Mouse (Mus musculus): ENCODE data around the gene Olfr796.

The Olfr796 gene

DNA sequence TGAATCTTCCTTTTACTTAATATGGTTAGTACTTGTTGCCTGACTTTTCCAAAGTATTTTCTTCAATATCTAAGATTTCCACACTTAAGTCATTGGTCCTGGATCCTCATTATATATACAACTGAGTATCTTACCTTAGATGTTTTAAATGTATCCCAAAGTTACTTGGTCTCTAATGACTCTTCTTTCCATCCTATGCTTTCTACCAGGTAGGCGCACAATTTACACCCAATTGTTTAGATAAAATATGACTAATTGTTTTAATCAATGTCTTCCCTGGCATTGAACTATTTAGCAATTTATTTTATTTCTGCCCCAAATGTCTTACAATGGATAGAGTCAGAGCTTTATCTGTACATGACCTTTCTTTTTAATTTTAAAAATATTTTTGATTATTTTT, at the start of gene Olfr796:
Gene Olfr796, minus strand, starts transcription at position 101 of the 400 bp plus-strand sequence.
- DNase-seq (ENCODE audit: extremely low read depth, low read depth): no peak

DNA sequence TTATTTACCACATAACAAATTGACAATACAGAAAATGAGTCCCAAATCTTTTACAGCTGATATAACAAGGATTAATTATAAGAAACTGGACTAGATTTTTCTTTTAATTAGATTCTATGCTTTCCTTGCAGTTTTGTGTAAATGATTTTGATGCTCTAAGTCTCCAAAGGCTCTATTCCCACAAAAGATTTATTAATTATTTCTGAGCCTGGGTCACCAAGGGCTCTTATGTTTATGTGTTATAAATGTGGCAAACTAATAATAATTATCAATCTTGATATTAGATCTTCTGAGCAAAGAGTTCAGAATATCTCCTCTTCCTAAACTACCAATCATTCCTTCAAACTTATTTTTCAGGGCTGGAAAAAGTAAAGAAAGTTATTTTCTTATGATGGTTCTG, 45.0 kb upstream of the Olfr796 start, which contains the start of gene Olfr800:
Gene Olfr800, plus strand, starts transcription at position 301 of the 400 bp plus-strand sequence.
- no peak for DNase-seq (ENCODE audit: extremely low read depth, low read depth)

DNA sequence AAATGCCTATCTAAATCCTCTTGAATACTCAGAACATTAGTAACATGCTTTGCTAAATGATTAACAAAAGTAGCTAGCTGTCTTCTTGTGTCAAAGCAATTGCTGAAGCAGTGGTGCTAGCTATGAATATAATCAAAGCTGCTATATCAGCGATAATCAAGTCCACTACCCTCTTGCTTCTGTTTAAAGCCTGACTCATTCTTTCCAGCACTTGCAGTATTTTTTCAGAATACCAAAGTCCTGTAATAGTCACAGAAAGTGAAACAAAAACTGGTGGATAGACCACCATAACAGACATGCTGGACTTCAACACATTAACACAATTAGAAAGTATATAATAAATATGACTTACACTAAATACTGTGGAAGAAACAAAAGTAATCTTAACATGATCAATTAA, 39.4 kb upstream of the Olfr796 start:
- DNase-seq (ENCODE audit: extremely low read depth, low read depth): no peak

DNA sequence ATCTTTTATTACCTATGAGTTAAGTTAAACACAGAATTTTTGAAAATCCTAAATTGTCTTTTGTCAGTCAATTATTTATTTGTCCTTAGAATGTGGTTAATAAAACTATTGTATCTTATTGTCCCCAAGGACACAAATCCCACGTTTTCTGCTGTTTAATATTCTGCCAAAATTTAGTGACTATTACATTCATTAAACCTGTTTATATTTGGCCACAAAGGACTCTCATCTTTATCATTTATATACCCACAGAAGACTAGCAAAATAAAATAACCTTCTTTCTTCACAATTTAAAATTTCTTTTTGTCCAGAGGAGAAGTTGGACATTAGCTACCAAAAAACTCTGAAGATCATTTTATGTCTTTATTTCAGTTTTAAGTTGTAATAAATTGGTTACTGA, 24.8 kb upstream of the Olfr796 start, which contains the start of gene Olfr799:
Gene Olfr799, plus strand, starts transcription at position 301 of the 400 bp plus-strand sequence.
- no peak for DNase-seq (ENCODE audit: extremely low read depth, low read depth)

DNA sequence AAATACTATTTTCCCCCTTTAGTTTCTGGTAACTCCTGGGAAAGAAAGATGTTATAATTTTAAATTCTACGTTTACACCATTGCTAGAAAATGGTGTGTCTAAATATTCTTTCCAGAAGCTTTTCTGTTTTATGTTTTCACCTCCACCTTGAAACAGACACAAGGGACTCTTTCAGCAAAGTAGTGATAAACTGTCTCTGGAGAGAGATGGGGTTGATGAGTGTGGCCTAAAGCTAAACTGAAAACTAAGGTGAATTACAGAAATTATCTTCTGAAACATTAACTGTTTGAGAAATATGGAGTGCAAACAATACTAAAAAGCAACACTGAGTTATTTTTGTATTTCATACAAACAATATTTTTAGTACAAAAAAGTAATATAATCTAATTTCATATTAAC, 15.5 kb upstream of the Olfr796 start, which contains the start of gene Olfr798:
Gene Olfr798, minus strand, starts transcription at position 101 of the 400 bp plus-strand sequence.
- no peak for DNase-seq (ENCODE audit: extremely low read depth, low read depth)

DNA sequence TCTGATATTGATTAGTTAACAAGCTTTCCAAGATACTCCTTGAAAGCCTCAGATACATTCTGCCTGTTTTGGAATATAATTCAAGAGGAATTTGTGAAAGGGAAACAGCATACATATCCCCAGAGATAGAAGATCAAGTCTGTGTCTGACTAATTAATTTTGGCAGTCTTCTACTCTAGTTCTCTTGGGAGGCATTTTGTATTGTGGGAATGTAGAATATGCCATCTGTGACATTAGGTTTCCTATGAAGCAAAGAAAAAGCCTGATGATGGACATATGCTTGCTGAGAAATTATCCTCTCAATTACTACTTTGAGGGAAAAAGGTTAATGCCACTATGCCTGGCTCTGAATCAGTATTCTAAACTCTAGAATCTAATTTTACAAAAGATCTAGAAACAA, 10.9 kb upstream of the Olfr796 start:
- no peak for DNase-seq (ENCODE audit: extremely low read depth, low read depth)

DNA sequence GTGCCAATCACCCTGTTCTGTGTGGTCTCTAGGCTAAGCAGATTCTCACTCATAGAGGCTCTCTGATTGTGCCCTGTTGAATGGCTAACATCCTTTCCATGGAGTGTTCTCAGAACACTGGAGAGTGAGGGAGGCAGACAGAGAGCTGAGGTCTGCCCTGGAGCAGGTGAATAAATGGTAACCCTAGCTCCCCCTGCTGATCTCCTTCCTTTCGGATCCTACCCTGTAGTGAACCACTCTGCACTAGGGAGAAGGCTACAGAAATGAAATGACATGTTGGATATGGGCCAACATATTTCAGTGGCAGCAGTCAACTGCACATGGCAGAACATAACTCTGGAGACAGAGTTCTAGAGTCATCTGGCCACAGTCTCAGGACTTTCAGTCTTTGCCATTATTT, 9.4 kb upstream of the Olfr796 start:
- DNase-seq (ENCODE audit: extremely low read depth, low read depth): no peak

DNA sequence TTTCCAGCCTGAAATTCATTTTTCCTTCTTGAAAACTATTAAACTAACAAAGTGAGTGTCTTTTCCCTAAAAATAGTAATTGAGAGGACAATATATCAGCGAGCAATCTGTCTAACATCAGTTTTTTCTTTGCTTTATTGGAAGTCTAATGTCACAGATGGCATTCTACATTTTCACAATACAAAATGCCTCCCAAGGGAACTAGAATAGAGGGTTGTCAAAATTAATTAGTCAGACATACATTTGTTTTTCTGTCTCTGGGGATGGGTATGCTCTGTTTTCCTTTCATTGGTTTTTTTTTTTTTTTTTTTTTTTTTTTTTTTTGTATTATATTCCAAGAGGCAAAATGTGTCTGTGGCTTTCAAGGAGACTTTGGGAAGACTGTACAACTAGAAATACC, 35.3 kb downstream of the Olfr796 start:
- no peak for DNase-seq (ENCODE audit: extremely low read depth, low read depth)

DNA sequence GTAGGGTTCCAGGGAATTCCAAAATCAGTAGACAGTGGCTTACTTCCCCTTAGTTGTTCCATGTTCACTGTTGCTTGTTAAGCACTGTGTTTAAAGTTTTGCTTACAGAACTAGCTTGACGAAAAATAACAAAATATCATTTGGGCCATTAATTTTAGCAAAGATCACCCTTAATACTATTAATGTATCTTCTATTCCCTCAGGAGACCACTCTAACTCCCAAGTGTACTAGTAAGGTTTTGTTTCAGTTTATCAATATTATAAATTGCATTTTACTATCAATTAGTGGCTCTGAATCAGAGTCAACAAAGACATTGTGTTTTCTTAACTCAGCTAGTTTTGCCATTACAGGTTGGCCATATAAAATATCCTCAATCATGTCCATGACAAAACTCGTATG, 45.0 kb downstream of the Olfr796 start, which contains the start of gene Olfr794:
Gene Olfr794, plus strand, starts transcription at position 301 of the 400 bp plus-strand sequence.
- no peak for DNase-seq (ENCODE audit: extremely low read depth, low read depth)

All from MEL-GATA-1-ER (cell line).